Mouse (Mus musculus): ENCODE measurements around the gene Rasl11b. TPM values are rescaled to one million over a fixed set of nuclear protein-coding genes. Genes with fewer than 3 reads are reported as not detected.

Gene Rasl11b
- polyA plus RNA-seq, 1 experiment from 2014 or later = 118 TPM

DNA sequence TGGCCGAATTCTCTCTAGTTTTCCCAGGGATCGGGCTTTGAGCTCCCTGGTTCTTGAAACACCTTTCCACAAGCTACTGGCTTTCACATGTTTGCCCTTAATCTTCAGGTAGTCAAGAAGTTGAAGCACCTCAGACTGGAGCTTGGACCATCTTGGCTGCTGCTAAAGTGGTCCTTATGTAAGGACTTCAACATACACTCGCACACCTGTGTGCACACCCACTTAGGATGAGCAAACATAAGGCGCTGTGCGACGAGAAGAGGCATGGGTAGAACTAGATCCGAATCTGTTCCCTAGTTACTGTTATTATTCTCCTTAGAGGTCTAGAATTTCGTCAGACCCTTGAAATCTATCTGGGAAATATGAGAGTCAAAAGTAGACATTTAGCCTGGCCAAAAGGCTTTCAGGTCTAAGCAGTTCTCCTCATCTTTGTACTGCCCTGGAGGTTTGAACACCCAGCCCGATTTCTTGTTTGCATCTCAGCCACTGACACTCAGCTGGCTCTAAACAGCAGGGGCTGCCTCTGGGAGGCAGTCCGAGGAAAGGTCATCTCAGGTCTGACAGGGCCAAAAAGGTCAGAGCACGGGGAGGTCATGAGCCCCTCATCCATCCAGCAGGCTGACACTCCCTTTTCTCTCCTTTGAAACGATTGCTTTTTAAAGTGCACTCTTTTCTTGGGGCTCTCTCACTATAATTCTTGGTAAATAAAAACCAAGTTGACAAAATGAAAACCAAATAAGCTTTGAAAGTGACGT is 46.0 kb downstream of the Rasl11b start:
- 59% methylated on average over 13 of the region's 13 CpGs for WGBS
- no peaks in the 10 kb centered on the region for H3K36me3 ChIP-seq (ENCODE audit: control insufficient read depth, insufficient read depth, low read length)
- H3K9me3 ChIP-seq (ENCODE audit: control insufficient read depth, low read length) = no peaks in the 10 kb centered on the region
- ATAC-seq (ENCODE audit: insufficient number of reproducible peaks, low FRiP score, low TSS enrichment, low read depth) (no peak), DNase-seq (ENCODE audit: low spot score) (no peak)
- no peak overlapping the region for H3K4me2 ChIP-seq (ENCODE audit: low read depth, severe bottlenecking)
- no peaks in the 10 kb centered on the region for H3K4me1 ChIP-seq (ENCODE audit: control insufficient read depth, insufficient read depth, low read length)
- H3K9ac ChIP-seq (ENCODE audit: low read length) = no peak overlapping the region
- H3K4me3 ChIP-seq (ENCODE audit: low read depth, low read length) = no peak overlapping the region
- no peak overlapping the region for H3K27ac ChIP-seq (replicated peaks; ENCODE audit: low read depth, low read length)
- no peaks in the 10 kb centered on the region for H3K27me3 ChIP-seq (ENCODE audit: control insufficient read depth, insufficient read depth, low read length)

GRCm38 (mm10) chr5:74242654-74243053 is 47.6 kb downstream of the Rasl11b start:
- no peak overlapping the region for H3K27ac ChIP-seq (replicated peaks; ENCODE audit: low read depth, low read length)

DNA sequence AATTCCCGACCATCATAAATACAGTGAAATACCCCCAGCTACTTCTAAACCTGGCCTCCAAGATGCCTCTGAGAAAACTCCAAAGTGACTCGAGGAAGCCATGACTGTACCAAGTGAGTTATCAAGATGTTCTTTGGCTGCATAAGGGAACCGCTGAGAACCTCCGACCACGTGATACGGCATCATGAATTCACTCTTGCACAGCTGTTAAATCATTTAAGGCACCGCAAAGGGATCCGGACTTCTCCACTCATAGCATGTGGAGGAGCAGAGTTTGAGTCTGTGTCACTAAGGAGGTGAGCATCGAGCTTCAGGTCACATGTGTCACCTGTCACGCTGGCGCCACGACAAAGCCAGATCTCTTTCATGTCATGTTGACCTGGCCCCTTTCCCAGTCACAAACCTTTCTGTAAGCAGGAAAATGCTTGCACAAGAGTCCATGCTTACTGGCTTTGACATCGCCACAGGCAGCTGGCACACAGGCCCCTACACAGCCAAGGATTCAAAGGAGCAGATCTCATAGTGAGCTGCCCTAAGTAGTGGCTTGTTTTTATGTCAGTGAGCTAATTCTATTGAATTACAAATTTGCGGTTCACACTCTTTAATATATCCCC is 49.4 kb downstream of the Rasl11b start:
- ATAC-seq (ENCODE audit: insufficient number of reproducible peaks, low FRiP score, low TSS enrichment, low read depth) = no peak
- DNase-seq (ENCODE audit: low spot score) = no peak
- Histone ChIP-seq H3K27ac (replicated peaks; ENCODE audit: low read depth, low read length) (no peak overlapping the region), H3K4me2 (ENCODE audit: low read depth, severe bottlenecking) (no peak overlapping the region), H3K9me3 (ENCODE audit: control insufficient read depth, low read length) (no peaks in the 10 kb centered on the region), H3K36me3 (ENCODE audit: control insufficient read depth, insufficient read depth, low read length) (no peaks in the 10 kb centered on the region), H3K4me1 (ENCODE audit: control insufficient read depth, insufficient read depth, low read length) (peaks cover 2% of the 10 kb centered on the region; the same call in 1 of the 2 replicates), H3K27me3 (ENCODE audit: control insufficient read depth, insufficient read depth, low read length) (no peaks in the 10 kb centered on the region), H3K4me3 (ENCODE audit: low read depth, low read length) (no peak overlapping the region), H3K9ac (ENCODE audit: low read length) (no peak overlapping the region)
- 90% methylated on average over 14 of the region's 14 CpGs for WGBS

More at GRCm38 (mm10) chr5:74242654-74243053, 47.6 kb downstream of the Rasl11b start:
- WGBS = 67% methylated on average over 3 of the region's 3 CpGs
- H3K27me3 ChIP-seq (ENCODE audit: control insufficient read depth, insufficient read depth, low read length) = no peaks in the 10 kb centered on the region
- ATAC-seq (ENCODE audit: insufficient number of reproducible peaks, low FRiP score, low TSS enrichment, low read depth) (no peak), DNase-seq (ENCODE audit: low spot score) (no peak)
- H3K9ac ChIP-seq (ENCODE audit: low read length) = no peak overlapping the region
- H3K4me2 ChIP-seq (ENCODE audit: low read depth, severe bottlenecking) = no peak overlapping the region
- no peaks in the 10 kb centered on the region for H3K36me3 ChIP-seq (ENCODE audit: control insufficient read depth, insufficient read depth, low read length)
- H3K9me3 ChIP-seq (ENCODE audit: control insufficient read depth, low read length) = no peaks in the 10 kb centered on the region
- H3K4me1 ChIP-seq (ENCODE audit: control insufficient read depth, insufficient read depth, low read length) = no peaks in the 10 kb centered on the region
- H3K4me3 ChIP-seq (ENCODE audit: low read depth, low read length) = no peak overlapping the region

DNA sequence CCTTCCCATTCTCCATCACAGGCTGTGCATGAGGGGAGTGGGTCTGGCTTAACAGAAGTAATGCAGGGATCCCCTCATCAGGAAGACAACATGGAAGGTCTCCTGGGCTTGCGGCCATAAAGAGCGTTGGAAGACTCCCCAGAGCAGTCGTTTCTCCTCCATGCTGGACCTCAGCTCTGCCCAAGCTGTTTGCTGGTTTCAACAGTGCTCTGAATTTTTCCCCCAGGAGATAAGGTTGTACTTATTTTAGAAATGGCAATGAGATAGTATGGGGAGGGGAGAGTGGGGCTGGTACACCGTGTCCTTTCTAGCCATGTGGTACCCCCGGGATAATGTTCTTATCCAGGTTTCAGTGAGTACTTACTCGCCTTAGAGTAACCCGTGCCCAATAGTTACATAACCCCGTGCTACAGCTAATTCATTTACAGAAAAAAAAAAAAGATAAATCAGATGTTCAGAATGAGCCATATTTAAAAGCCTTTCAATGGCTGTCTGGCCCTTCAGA is 50.6 kb downstream of the Rasl11b start:
- WGBS = 92% methylated on average over 8 of the region's 8 CpGs
- DNase-seq (ENCODE audit: low spot score) (no peak), ATAC-seq (ENCODE audit: insufficient number of reproducible peaks, low FRiP score, low TSS enrichment, low read depth) (no peak)
- no peaks in the 10 kb centered on the region for H3K27me3 ChIP-seq (ENCODE audit: control insufficient read depth, insufficient read depth, low read length)
- H3K9me3 ChIP-seq (ENCODE audit: control insufficient read depth, low read length) = no peaks in the 10 kb centered on the region
- no peak overlapping the region for H3K9ac ChIP-seq (ENCODE audit: low read length)
- H3K4me2 ChIP-seq (ENCODE audit: low read depth, severe bottlenecking) = no peak overlapping the region
- peaks cover 13% of the 10 kb centered on the region for H3K4me1 ChIP-seq (ENCODE audit: control insufficient read depth, insufficient read depth, low read length)
- H3K36me3 ChIP-seq (ENCODE audit: control insufficient read depth, insufficient read depth, low read length) = no peaks in the 10 kb centered on the region
- no peak overlapping the region for H3K4me3 ChIP-seq (ENCODE audit: low read depth, low read length)
- H3K27ac ChIP-seq (replicated peaks; ENCODE audit: low read depth, low read length) = no peak overlapping the region

GRCm38 (mm10) chr5:74246453-74246852 is 51.4 kb downstream of the Rasl11b start:
- WGBS = 74% methylated on average over 4 of the region's 4 CpGs
- H3K27me3 ChIP-seq (ENCODE audit: control insufficient read depth, insufficient read depth, low read length) = no peaks in the 10 kb centered on the region
- peaks cover 20% of the 10 kb centered on the region for H3K4me1 ChIP-seq (ENCODE audit: control insufficient read depth, insufficient read depth, low read length)
- no peak overlapping the region for H3K4me3 ChIP-seq (ENCODE audit: low read depth, low read length)
- ATAC-seq (ENCODE audit: insufficient number of reproducible peaks, low FRiP score, low TSS enrichment, low read depth) (no peak), DNase-seq (ENCODE audit: low spot score) (no peak)
- H3K9ac ChIP-seq (ENCODE audit: low read length) = no peak overlapping the region
- H3K4me2 ChIP-seq (ENCODE audit: low read depth, severe bottlenecking) = no peak overlapping the region
- H3K36me3 ChIP-seq (ENCODE audit: control insufficient read depth, insufficient read depth, low read length) = no peaks in the 10 kb centered on the region
- no peaks in the 10 kb centered on the region for H3K9me3 ChIP-seq (ENCODE audit: control insufficient read depth, low read length)
- no peak overlapping the region for H3K27ac ChIP-seq (replicated peaks; ENCODE audit: low read depth, low read length)

- ATAC-seq (ENCODE audit: insufficient number of reproducible peaks, low FRiP score, low TSS enrichment, low read depth) = no peak
- WGBS = 68% methylated on average over 3 of the region's 3 CpGs
- no peak overlapping the region for H3K27ac ChIP-seq (replicated peaks; ENCODE audit: low read depth, low read length)
These were observed 51.9 kb downstream of the Rasl11b start for GRCm38 (mm10) chr5:74246971-74247370.

More at GRCm38 (mm10) chr5:74246971-74247370, 51.9 kb downstream of the Rasl11b start:
- Histone ChIP-seq H3K27me3 (ENCODE audit: control insufficient read depth, insufficient read depth, low read length) (no peaks in the 10 kb centered on the region), H3K9ac (ENCODE audit: low read length) (no peak overlapping the region), H3K9me3 (ENCODE audit: control insufficient read depth, low read length) (no peaks in the 10 kb centered on the region), H3K4me3 (ENCODE audit: low read depth, low read length) (no peak overlapping the region), H3K4me2 (ENCODE audit: low read depth, severe bottlenecking) (no peak overlapping the region), H3K36me3 (ENCODE audit: control insufficient read depth, insufficient read depth, low read length) (no peaks in the 10 kb centered on the region), H3K4me1 (ENCODE audit: control insufficient read depth, insufficient read depth, low read length) (peaks cover 21% of the 10 kb centered on the region)
- no peak for DNase-seq (ENCODE audit: low spot score)

Other genes with a start within 250 kb of the Rasl11b start
- gene Usp46, start 126.9 kb upstream of the Rasl11b start, polyA plus RNA-seq (2014; fragmentation: Nextera tagmentation; extraction: Ambion mirVana) = 48.8 and 50.7 TPM in 2 replicates